Mouse (Mus musculus) neural tube, postnatal 0 days (tissue): Measurements from ENCODE around the gene Gipc1. TPM values are rescaled to one million over a fixed set of nuclear protein-coding genes. Genes with fewer than 3 reads are reported as not detected.

Experiments used
- polyA plus RNA-seq: library from polyadenylated mRNA; unstranded; fragments of >200 nt; fragmentation: Nextera tagmentation; extraction: Ambion mirVana; gene quantifications from 2 replicates; pipeline ENCODE4 v1.2.1, GENCODE M21; 2015

Gene Gipc1
- polyA plus RNA-seq: 104 and 109 TPM in 2 replicates

DNA sequence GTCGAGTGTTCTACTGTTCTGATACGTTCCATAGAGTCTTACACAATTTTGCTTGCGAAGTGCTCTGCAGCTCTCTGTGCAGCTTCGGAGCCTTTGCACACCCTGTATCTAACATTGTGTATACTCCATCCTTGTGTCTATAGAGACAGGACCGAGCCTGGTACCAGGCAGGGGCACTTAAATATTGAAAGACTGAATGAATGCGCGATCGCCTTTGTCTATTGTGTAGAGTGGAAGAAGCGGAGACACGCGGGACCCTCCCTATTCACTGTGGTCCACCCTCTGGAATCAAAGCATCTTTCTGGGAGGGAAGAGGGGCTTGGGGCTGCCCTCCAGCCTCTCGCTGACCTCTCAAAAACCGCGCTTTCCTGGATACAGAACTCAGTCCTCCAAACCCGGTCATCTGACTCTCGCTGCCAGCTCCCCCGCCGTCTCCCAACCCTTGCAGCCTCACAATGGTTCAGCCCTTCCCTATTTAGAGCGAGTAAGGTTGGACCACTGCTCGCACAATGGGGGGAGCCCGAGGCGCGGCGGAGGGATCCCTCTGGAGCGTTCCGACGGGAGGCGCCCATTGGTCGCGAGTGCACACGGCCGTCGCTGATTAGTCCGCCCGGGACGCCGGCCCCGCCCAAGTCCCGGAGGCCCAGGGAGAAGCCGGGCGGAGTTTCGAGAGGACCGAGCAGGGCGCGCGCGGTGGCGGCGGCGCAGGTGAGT is at the start of gene Gipc1:
Gene Gipc1 (plus strand): TSS at position 648 of the 714 bp plus-strand sequence.

DNA sequence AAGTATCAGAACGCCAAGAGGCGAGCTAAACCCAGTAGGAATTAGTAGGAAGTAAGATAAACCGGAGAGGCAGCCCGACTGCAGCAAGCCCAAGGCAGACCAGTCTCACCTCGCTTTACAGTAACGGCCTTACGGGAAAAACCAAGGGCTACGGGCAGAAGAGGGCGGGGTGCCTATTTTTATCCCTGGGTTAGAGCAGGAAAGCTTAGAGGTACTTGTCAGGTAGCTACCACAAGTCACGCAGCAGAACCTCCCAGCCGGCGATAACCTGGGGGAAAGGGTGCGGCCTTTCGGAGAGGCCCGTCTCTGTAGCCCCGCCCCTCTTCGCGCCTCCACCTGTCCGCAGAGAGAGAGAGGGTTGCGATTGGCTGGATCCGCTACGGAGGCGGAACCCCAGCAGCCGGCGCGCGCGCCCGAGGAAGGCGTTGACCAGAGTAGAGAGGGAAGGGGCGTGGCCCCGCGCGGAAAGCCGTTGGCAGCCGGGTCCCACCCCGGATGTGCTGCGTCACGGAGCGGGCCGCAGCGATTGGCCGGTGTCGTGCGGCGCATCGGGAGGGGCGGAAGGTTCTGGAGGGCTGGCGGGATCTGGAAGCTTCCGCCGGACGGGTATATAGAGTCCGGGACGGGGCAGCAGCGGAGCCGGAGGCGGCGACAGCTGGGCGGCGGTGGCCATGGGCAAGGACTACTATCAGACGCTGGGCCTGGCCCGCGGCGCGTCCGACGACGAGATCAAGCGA is 44.6 kb upstream of the Gipc1 start, which contains the start of the genes Tecr and Dnajb1:
Gene Tecr (minus strand): TSS at position 311 of the 737 bp plus-strand sequence.
Gene Dnajb1 (plus strand): TSS at position 533 of the 737 bp plus-strand sequence.

DNA sequence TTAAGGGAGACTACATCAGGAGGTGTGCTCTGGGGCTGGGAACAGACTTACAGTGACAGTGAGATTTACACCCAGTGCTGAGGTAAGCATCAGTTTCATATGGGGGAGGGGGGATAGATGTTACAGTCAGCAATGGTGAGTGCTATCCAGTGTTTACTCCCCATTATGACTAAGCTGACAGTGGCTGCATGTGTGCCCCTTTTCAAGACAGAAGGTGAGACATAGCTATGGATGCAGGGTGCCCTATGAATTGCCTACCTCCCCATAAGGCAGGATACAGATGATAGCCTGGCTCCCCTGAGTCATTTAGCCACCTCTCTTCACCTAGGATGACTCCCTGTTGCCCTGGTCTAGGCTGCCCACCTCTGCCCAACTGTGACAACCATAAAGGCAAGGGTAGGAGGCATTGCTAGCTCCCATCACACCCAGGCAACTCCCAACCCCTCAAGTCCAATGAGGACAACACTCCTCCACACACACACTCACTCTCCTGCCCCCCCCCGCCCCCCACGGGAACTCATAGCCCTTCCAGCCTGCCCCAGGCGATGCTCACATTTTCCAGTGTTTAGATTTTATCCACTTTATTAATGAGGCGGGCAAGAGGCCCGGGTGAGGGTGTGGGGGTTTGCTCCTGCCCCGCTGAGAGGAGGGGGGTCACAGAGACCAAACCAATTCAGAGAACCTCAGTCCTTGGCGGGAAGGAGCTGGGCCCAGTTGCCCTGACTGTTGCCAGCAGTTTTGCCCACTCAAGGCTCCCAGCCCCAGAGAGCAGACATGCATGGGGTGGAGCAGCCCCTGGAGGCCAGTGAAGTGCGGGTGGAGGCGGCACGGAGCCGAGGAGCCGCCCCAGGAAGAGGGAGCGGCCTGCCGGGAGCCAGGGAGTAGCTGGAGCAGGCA is 13.7 kb downstream of the Gipc1 start, which contains the start of gene Ptger1:
Gene Ptger1 (plus strand): TSS at position 710 of the 897 bp plus-strand sequence.

DNA sequence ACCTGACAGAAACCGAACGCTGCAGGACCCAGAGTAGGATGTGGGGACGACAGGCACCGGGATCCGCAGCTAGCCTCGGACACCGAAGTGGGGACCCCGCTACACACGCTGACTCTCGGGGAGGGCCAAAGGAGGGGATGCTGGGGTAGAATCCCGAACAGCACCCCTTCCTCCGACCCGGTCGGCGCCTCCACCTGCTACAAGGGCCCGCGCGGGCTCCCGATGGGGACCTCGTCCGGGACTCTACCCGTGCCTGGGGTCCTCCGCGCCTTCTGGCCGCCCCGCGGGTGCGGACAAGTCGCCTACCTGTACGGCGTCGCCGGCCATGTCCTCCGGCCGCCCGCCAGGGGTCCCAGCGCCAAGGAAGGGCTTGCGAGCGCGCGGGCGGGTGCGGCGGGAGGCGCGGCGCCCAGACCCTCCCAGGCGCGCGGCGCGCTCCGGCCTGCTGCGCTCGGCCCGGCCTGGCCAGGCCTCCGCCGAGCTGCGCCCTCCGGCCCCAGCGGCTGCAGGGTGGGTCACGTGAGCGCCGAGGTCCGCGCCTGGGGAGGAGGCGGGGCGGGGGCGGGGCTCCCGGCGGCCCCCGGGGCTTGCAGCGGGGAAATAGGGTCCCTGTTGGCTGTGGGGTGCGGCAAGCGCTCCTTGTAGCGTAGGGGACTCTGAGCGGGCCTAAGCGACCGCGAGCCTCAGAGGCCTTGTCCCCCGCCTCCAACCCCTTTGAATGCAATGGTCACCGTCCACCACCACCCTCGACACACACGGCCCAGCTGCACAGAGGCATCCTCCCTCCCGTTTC is 46.4 kb downstream of the Gipc1 start, which contains the start of gene Pkn1:
Gene Pkn1 (minus strand): TSS at position 519 of the 793 bp plus-strand sequence.

Other genes starting within 250 kb of the Gipc1 start
- 415 and 464 TPM in 2 replicates for gene Scoc, start 194.3 kb upstream of the Gipc1 start, polyA plus RNA-seq
- gene Olfr370, start 116.9 kb upstream of the Gipc1 start, polyA plus RNA-seq: not detected in 2 replicates
- 416 and 431 TPM in 2 replicates for gene Ndufb7, start 86.0 kb upstream of the Gipc1 start, polyA plus RNA-seq
- 1,907 and 1,966 TPM in 2 replicates for gene Tecr, start 44.7 kb upstream of the Gipc1 start, polyA plus RNA-seq
- gene Dnajb1, start 44.5 kb upstream of the Gipc1 start, polyA plus RNA-seq: 49.0 and 52.5 TPM in 2 replicates
- gene Ptger1, start 14.0 kb downstream of the Gipc1 start, polyA plus RNA-seq: 0.54 and 1.0 TPM in 2 replicates
- 20.5 and 20.7 TPM in 2 replicates for gene Pkn1, start 46.5 kb downstream of the Gipc1 start, polyA plus RNA-seq
- 56.2 and 58.3 TPM in 2 replicates for gene Ddx39, start 62.5 kb downstream of the Gipc1 start, polyA plus RNA-seq
- gene Adgre5, start 88.6 kb downstream of the Gipc1 start, polyA plus RNA-seq: 10.7 and 11.1 TPM in 2 replicates
- gene Adgrl1, start 247.4 kb downstream of the Gipc1 start, polyA plus RNA-seq: 70.5 and 78.1 TPM in 2 replicates